Mouse (Mus musculus): ENCODE measurements at regions not wholly inside any gene's neighbourhood (a gene's known extent, or its start where the extent isn't known, plus 50 kb on each side); places are given as distances from the start of the nearest gene placed in this dataset.

DNA sequence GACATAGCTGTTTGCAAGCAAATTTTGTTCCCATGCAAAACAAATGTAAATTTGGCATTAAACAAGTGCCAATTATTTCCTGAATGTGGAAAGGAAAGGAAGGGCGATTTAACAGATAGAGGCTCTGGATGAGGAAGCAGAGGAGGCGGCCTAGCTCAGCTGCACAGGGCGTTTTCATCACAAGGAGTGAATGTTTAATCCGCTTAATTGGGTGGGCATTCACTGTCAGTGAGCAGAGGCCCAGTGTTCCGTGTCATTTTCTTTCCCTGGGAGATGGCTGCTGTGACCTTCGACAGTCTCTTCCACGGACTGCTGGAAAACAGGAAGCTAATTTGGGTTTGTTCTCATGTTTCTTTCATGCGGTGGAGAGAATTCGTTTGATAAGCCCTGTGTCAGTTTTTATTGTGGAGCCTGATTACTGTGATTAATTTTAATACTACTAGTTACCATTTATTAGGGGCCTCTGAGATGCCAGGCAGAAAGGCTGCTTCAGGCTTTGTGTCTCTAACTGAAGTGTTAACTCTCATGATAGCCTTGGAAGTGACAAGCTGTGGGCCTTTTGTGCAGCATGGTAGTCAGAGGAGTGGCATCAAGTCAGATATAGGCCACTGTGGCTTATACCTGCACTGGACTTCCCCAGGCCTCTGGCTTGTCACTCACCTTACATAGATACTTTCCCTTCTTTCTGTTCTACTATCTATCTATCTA, 700.6 kb upstream of the Tmpo start:
- TF ChIP-seq GABPA (IDR thresholded peaks at IDR 0.05; ENCODE audit: low read depth, low read length) (no peak), CTCF (IDR thresholded peaks at IDR 0.05 in 2 of 3, conservative IDR thresholded peaks at IDR 0.05 in 1 of 3; ENCODE audit: control insufficient read depth in 1 of 3, insufficient read depth in 1 of 3, low read depth in 2 of 3, low read length in 3 of 3, poor library complexity in 1 of 3, severe bottlenecking in 1 of 3) (no peak)

Data from MEL (cell line).